Mouse (Mus musculus): Measurements from ENCODE around the gene Tmem94.
A peak's percentile ranks its signal among the peaks of the same experiment; 100 is the strongest.

Tmem94 gene

GRCm38 (mm10) chr11:115807971-115808370, 42.7 kb downstream of the Tmem94 start:
- no peak for DNase-seq (ENCODE audit: low spot score in 2 of 2)

- DNase-seq (ENCODE audit: low spot score in 2 of 2) = no peak
Measured at GRCm38 (mm10) chr11:115808696-115809310, 43.6 kb downstream of the Tmem94 start.

- no peak for DNase-seq (ENCODE audit: low spot score in 2 of 2)
Measured at GRCm38 (mm10) chr11:115809311-115809781, 44.1 kb downstream of the Tmem94 start.

GRCm38 (mm10) chr11:115810377-115810776, 45.1 kb downstream of the Tmem94 start:
- DNase-seq (ENCODE audit: low spot score in 2 of 2) = no peak

GRCm38 (mm10) chr11:115811381-115812093, 46.3 kb downstream of the Tmem94 start:
- DNase-seq (ENCODE audit: low spot score in 2 of 2) = no peak

- no peak for DNase-seq (ENCODE audit: low spot score in 2 of 2)
Measured at GRCm38 (mm10) chr11:115812095-115812494, 46.9 kb downstream of the Tmem94 start.

GRCm38 (mm10) chr11:115812533-115813420, 47.5 kb downstream of the Tmem94 start:
- no peak for DNase-seq (ENCODE audit: low spot score in 2 of 2)

GRCm38 (mm10) chr11:115813507-115814296, 48.5 kb downstream of the Tmem94 start, which contains the start of gene Caskin2:
Gene Caskin2, minus strand, starts transcription at chr11:115813639.
- DNase-seq (ENCODE audit: low spot score in 2 of 2) = peak; percentile 83 to 88

- DNase-seq (ENCODE audit: low spot score in 2 of 2) = peak in 1 of 2 experiments; percentile 77
Measured at GRCm38 (mm10) chr11:115814605-115815450, 49.6 kb downstream of the Tmem94 start, which contains the start of gene Tsen54. Gene Tsen54, plus strand, starts transcription at chr11:115814724.

GRCm38 (mm10) chr11:115817331-115817730, 52.1 kb downstream of the Tmem94 start:
- no peak for DNase-seq (ENCODE audit: low spot score in 2 of 2)

GRCm38 (mm10) chr11:115819915-115820623, 54.8 kb downstream of the Tmem94 start:
- DNase-seq (ENCODE audit: low spot score in 2 of 2) = no peak

- no peak for DNase-seq (ENCODE audit: low spot score in 2 of 2)
Measured at GRCm38 (mm10) chr11:115821001-115821400, 55.8 kb downstream of the Tmem94 start.

GRCm38 (mm10) chr11:115823774-115824740, 58.8 kb downstream of the Tmem94 start, which contains the start of gene Llgl2:
Gene Llgl2, plus strand, starts transcription at chr11:115824049.
- no peak for DNase-seq (ENCODE audit: low spot score in 2 of 2)

- no peak for DNase-seq (ENCODE audit: low spot score in 2 of 2)
Measured at GRCm38 (mm10) chr11:115824813-115825212, 59.6 kb downstream of the Tmem94 start.

GRCm38 (mm10) chr11:115826487-115826886, 61.3 kb downstream of the Tmem94 start:
- DNase-seq (ENCODE audit: low spot score in 2 of 2) = no peak

GRCm38 (mm10) chr11:115827624-115828023, 62.4 kb downstream of the Tmem94 start:
- DNase-seq (ENCODE audit: low spot score in 2 of 2) = no peak

GRCm38 (mm10) chr11:115829036-115829435, 63.8 kb downstream of the Tmem94 start:
- no peak for DNase-seq (ENCODE audit: low spot score in 2 of 2)

Measured in frontal cortex, postnatal 14 days (tissue).